Mouse (Mus musculus) liver, postnatal 0 days (tissue): ENCODE measurements at regions not wholly inside any gene's neighbourhood (a gene's known extent, or its start where the extent isn't known, plus 50 kb on each side); places are given as distances from the start of the nearest gene placed in this dataset.

Experiments
- ATAC-seq: fragments of 200-750 bp; cut with Nextera tagmentation; 2 replicates; pipeline ENCODE4 v1.8.0; 2017; ENCODE audit warnings: mild to moderate bottlenecking, moderate library complexity
- DNase-seq: peaks from one replicate; pipeline ENCODE4 v3.0.0-alpha.2; 2016
- H3K27ac ChIP-seq: fragments of 300-500 bp; sonication (generic); 2 replicates; pipeline ENCODE4 v1.5.1; 2014; ENCODE audit warnings: antibody characterized with exemption, moderate library complexity, mild to moderate bottlenecking, low read depth
- H3K27me3 ChIP-seq: fragments of 300-500 bp; sonication (generic); 2 replicates; pipeline ENCODE4 v1.6.1; 2014; ENCODE audit warnings: low read length, control low read depth, mixed read lengths; ENCODE audit not compliant: insufficient read depth
- H3K36me3 ChIP-seq: fragments of 300-500 bp; sonication (generic); replicated peaks from 2 replicates; pipeline ENCODE4 v1.6.1; 2014; ENCODE audit warnings: mild to moderate bottlenecking, control low read depth, low read length, moderate library complexity, mixed read lengths; ENCODE audit not compliant: insufficient read depth
- H3K4me1 ChIP-seq: fragments of 300-500 bp; sonication (generic); 2 replicates; pipeline ENCODE4 v1.6.1; 2014; ENCODE audit warnings: antibody characterized with exemption, mild to moderate bottlenecking, control low read depth; ENCODE audit not compliant: insufficient read depth
- H3K4me2 ChIP-seq: fragments of 300-500 bp; sonication (generic); 2 replicates; pipeline ENCODE4 v1.6.1; 2014; ENCODE audit warnings: low read depth, mild to moderate bottlenecking, low read length, moderate library complexity, mixed read lengths
- H3K4me3 ChIP-seq: fragments of 300-500 bp; sonication (generic); 2 replicates; pipeline ENCODE4 v1.5.1; 2014; ENCODE audit warnings: low read depth, low read length
- H3K9ac ChIP-seq: fragments of 300-500 bp; sonication (generic); replicated peaks from 2 replicates; pipeline ENCODE4 v1.6.1; 2014; ENCODE audit warnings: mild to moderate bottlenecking, moderate library complexity
- H3K9me3 ChIP-seq: fragments of 300-500 bp; sonication (generic); 2 replicates; pipeline ENCODE4 v1.6.1; 2016; ENCODE audit warnings: mild to moderate bottlenecking, control low read depth, low read length, mixed read lengths
- CTCF ChIP-seq: sonication (generic); IDR thresholded peaks from 2 replicates; pipeline ENCODE4 v1.5.1; 2016; ENCODE audit warnings: antibody characterized with exemption, low read depth
- EP300 ChIP-seq: IDR thresholded peaks from 2 replicates; pipeline ENCODE4 v1.6.1; 2016; ENCODE audit warnings: antibody characterized with exemption, low read depth, mild to moderate bottlenecking
- WGBS: fragments of 180-500 bp; shearing (Covaris S2); extraction: QIAGEN DNeasy Blood & Tissue Kit; methylation state at CpG from one replicate; pipeline ENCODE4 v1.1.7; 2014; ENCODE audit not compliant: insufficient replicate concordance; 5-methylcytosine and 5-hydroxymethylcytosine counted together

GRCm38 (mm10) chrX:12365582-12366323 lies 205.6 kb upstream of the Bcor start:
- ATAC-seq (peak; percentile 60; the same call in 1 of the 2 replicates), DNase-seq (no peak)
- no peak overlapping the region for H3K9ac ChIP-seq
- H3K4me2 ChIP-seq, result no peak overlapping the region
- TF ChIP-seq EP300, result no peak
- H3K4me1 ChIP-seq, result no peaks in the 10 kb centered on the region
- H3K36me3 ChIP-seq, result no peaks in the 10 kb centered on the region
- no peaks in the 10 kb centered on the region for H3K27me3 ChIP-seq
- 66% methylated on average over 12 of the region's 12 CpGs for WGBS
- H3K4me3 ChIP-seq, result no peak overlapping the region
- H3K9me3 ChIP-seq, result no peaks in the 10 kb centered on the region
- no peak overlapping the region for H3K27ac ChIP-seq

- no peaks in the 10 kb centered on the region for H3K4me1 ChIP-seq
- no peak for TF ChIP-seq CTCF
- TF ChIP-seq EP300, result no peak
- H3K27ac ChIP-seq, result no peak overlapping the region
- 84% methylated on average over 6 of the region's 6 CpGs for WGBS
- H3K9ac ChIP-seq, result no peak overlapping the region
- ATAC-seq, result no peak
- H3K9me3 ChIP-seq, result no peaks in the 10 kb centered on the region
- H3K36me3 ChIP-seq, result no peaks in the 10 kb centered on the region
- no peak overlapping the region for H3K4me2 ChIP-seq
- H3K27me3 ChIP-seq, result no peaks in the 10 kb centered on the region
- no peak overlapping the region for H3K4me3 ChIP-seq
- DNase-seq, result no peak
Observed at GRCm38 (mm10) chrX:12366801-12367200, 206.6 kb upstream of the Bcor start.

DNA sequence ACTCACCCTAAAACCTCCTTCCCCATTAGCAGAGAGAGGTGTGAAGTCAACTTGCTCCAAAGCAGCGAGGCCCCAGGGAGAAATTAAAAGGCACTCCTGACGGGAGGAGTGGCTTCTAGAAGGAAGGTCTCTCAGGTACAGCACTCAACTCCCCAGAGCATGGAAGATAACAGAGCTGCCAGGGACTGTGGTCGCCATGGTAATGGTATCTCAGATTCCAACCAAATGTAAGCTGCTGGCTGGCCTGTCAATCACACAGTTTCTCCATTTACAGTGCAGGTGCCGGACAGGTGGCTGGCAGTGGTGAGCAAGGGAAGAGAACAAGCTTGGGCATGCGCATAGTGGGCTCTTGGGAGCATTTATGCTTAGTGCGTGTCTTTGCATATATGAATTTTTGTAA lies 213.5 kb upstream of the Bcor start:
- Histone ChIP-seq H3K4me2 (no peak overlapping the region), H3K27ac (no peak overlapping the region), H3K36me3 (no peaks in the 10 kb centered on the region), H3K27me3 (no peaks in the 10 kb centered on the region), H3K9me3 (no peaks in the 10 kb centered on the region), H3K4me1 (no peaks in the 10 kb centered on the region; the same call in 1 of the 2 replicates), H3K4me3 (no peak overlapping the region), H3K9ac (no peak overlapping the region)
- ATAC-seq, result no peak
- TF ChIP-seq EP300, result no peak
- no peak for TF ChIP-seq CTCF
- 74% methylated on average over 6 of the region's 6 CpGs for WGBS
- DNase-seq, result no peak

DNA sequence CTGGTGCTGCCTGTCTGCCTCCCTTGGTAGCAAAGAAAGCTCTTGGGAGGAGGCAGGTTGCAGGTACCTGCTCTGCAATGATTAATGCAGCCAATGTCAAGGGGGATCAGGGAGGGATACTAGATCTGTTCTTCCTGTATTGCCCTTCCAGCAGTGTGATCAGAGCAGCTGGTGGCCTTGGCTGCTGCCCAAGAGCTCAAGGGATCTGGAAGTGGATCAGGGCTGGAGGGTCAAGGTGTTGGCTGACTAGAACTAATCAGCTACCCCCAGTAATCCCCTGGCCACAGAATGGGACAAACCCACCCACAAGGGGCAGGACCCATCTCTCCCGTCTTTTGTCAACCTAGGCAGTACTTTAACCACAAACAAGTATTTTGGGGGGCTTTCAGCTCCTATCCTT lies 211.8 kb upstream of the Atp6ap2 start:
- TF ChIP-seq EP300 (no peak), CTCF (no peak)
- Histone ChIP-seq H3K9me3 (no peaks in the 10 kb centered on the region), H3K4me1 (no peaks in the 10 kb centered on the region; the same call in 1 of the 2 replicates), H3K4me2 (no peak overlapping the region), H3K27ac (peak overlapping the region; percentile 79), H3K27me3 (no peaks in the 10 kb centered on the region), H3K36me3 (no peaks in the 10 kb centered on the region), H3K9ac (no peak overlapping the region), H3K4me3 (no peak overlapping the region)
- DNase-seq, result no peak
- WGBS, result 47% methylated on average over 1 of the region's 1 CpGs
- no peak for ATAC-seq

GRCm38 (mm10) chrX:12376238-12376980 lies 211.2 kb upstream of the Atp6ap2 start:
- peak overlapping the region; percentile 79 for H3K27ac ChIP-seq
- no peak overlapping the region for H3K4me3 ChIP-seq
- DNase-seq (peak; percentile 16), ATAC-seq (peak; percentile 92)
- H3K4me2 ChIP-seq, result no peak overlapping the region
- H3K36me3 ChIP-seq, result no peaks in the 10 kb centered on the region
- no peaks in the 10 kb centered on the region for H3K9me3 ChIP-seq
- H3K9ac ChIP-seq, result no peak overlapping the region
- TF ChIP-seq CTCF, result no peak
- no peak for TF ChIP-seq EP300
- H3K4me1 ChIP-seq, result no peaks in the 10 kb centered on the region; the same call in 1 of the 2 replicates
- no peaks in the 10 kb centered on the region for H3K27me3 ChIP-seq
- 57% methylated on average over 6 of the region's 6 CpGs for WGBS

DNA sequence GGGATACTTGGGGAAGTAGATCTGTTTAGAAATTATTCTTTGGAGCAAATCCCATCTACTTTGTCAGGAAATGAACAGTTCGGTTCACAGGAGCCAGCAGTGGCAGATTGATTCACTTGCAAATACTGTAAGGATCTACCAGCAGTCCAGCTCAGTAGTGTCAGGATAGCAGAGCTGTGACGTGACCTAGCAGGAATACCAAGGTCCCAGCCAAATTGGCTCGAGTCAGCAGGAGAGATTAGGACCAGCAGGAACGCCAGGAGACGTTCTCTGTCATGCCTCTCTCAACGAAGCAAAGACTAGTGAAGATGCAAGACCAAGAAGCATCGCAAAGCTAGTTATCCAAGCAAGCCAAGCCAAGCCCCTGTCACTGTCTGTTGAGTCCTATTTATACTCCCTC lies 210.2 kb upstream of the Atp6ap2 start:
- Histone ChIP-seq H3K36me3 (no peaks in the 10 kb centered on the region), H3K4me2 (no peak overlapping the region), H3K9ac (no peak overlapping the region), H3K9me3 (no peaks in the 10 kb centered on the region), H3K4me3 (no peak overlapping the region), H3K4me1 (no peaks in the 10 kb centered on the region; the same call in 1 of the 2 replicates), H3K27ac (no peak overlapping the region; the same call in 1 of the 2 replicates), H3K27me3 (no peaks in the 10 kb centered on the region)
- ATAC-seq, result no peak
- no peak for DNase-seq
- WGBS, result 73% methylated on average over 7 of the region's 7 CpGs
- no peak for TF ChIP-seq CTCF
- TF ChIP-seq EP300, result no peak
